Mouse (Mus musculus): ENCODE measurements at regions not wholly inside any gene's neighbourhood (a gene's known extent, or its start where the extent isn't known, plus 50 kb on each side); places are given as distances from the start of the nearest gene placed in this dataset.

DNA sequence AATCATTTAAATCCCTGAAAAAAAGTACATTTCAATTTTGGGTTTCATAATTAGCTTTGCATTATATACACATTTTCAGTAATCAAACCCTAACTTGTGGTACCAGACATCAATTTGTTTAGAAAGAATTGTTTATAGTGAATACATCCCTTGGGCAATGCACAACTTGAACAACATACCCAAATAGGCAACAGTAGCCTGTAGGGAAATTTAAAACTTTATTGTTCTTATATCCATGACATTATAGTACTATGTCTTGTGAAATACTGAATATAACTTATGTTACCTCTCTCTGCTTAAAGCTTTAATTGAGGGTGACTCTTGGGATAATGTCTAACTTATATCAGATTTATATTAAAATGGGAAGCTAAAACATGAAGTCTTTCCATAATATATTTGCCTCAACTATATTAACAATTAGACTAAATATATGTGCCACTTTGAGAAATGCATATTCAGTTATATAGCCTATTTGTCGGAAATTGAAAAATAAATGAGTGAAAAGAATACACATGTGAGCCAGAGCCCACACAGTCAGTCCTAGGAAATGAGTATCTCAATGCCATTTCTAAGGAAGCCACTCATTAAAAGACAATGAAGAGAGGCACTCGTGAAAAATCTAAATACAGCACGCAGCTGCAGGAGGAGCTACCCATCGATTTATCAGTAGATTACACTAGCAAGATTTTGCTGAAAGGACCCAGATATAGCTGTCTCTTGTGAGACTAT lies 458.1 kb upstream of the Slitrk6 start:
- DNase-seq (ENCODE audit: low read depth, low spot score), result no peak

- DNase-seq (ENCODE audit: low read depth, low spot score), result no peak
Measured at GRCm38 (mm10) chr14:111226926-111227325, 448.0 kb upstream of the Slitrk5 start.

DNA sequence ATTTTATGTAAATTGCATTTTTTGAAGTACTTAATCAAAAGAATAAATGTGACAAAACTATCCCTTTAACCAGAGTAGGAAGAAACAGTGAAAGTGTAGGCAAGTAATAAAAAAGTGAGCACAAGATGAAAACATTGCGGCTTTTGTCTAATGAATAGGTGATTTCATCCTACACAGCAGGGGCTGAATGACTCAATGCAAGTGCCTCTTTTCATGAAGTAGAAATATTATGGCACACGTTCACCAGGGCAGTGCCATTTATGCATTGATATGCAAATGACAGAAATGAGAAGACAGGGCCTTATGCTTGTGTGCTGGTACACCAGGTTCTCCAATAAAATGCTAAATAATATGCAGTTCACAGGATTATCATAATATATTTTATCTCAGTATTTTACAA lies 435.8 kb upstream of the Slitrk5 start:
- no peak for DNase-seq (ENCODE audit: low read depth, low spot score)

DNA sequence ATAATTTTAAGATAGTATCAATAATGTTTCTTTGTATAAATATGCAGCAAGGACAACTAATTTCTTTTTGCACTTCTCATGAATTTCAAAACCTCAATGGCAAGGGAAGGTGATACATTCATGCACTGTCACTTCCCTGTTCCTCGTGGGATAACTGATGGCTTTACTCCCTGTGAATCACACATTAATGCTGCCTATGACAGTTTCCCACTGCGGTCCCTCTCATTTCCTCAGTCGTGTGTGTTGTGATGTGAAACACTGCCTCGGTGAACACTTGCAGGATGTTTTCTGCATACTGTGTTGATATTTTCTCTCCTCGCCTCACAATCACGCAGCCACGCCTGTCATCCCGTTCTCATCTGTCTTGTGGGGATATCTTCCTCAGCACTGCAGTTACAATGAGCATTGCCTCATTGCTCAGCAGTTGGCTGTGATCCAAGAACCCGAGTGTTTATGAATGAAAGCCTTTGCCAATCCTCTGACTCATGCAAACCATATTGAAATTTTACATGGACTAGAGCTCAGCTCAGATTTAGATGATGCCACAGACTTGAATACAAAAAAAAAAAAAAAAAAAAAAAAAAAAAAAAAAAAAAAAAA lies 425.4 kb upstream of the Slitrk5 start:
- DNase-seq (ENCODE audit: low read depth, low spot score), result no peak

DNA sequence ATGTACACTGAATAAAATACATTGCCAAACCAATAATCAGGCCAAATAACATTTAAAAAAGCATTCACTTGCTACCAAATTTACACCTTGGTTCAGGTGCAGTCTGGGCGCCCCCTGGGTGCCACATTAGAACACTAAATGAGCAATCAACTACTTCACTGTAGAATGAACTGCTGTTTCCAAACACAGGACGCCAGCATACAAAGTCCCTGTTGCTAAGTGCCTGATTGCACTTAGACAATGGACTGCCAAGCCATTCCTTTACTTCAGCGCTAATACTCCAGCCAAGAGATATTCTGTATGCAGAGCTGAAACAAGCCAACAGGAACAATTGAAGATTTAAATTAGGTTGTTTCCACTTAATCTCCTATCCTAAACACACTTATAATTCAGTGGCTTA lies 421.7 kb upstream of the Slitrk5 start:
- DNase-seq (ENCODE audit: low read depth, low spot score), result no peak

DNA sequence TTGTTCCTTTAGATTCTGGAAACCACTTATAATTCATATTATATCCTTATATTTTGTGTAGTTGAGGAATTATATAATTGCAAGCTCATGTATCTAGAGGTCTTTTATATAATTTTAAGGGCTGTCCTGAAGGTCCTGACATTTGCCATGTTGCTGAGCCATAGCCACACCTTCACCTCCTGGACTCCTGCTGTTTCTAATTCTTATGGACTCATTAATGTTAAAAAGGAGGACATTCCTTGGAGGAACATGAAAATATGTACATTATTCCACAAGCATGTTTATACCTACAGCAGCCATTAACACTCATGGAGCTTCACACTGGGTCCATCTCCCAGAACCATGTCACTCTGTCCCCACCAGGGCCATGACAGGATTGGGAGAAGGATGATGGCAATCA lies 413.2 kb upstream of the Slitrk5 start:
- peak; percentile 39 for DNase-seq (ENCODE audit: low read depth, low spot score)

GRCm38 (mm10) chr14:111270239-111270638 lies 404.7 kb upstream of the Slitrk5 start:
- DNase-seq (ENCODE audit: low read depth, low spot score), result no peak

GRCm38 (mm10) chr14:111281354-111281753 lies 393.5 kb upstream of the Slitrk5 start:
- no peak for DNase-seq (ENCODE audit: low read depth, low spot score)

DNA sequence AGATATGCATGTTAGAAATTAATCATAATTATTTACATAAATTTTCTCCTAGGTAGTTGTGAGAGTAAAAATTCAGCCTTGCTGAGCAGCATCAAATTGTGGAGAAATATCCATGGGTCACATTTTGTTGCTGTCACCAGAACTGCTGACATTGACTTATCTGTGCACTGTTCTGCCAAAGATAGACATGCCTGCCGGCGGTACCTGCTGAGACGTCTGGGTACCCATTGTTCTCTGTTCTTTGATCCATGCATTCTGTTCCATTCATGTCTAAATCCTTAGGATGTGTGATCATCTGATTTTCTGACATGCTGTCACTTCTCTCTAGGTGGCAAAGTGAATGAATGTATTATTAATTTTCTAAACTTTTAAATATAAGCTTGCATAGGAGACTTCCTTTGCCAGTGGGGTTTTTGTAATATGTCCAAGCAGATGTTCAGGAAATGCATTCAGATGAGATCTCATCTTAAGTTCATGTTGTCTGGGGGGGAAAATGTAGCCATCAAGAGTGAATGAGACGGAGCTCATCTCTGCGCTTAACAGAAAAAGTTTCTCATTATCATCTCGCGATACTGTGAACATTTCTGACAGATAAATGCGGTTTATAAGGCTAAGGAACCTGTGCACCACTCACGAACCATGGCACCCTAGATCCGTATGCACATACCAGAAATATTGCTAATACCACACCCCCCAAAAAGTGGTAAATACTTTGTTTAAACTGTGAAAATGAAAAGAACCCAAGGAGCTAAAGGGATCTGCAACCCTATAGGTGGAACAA lies 391.0 kb upstream of the Slitrk5 start:
- DNase-seq (ENCODE audit: low read depth, low spot score), result no peak

DNA sequence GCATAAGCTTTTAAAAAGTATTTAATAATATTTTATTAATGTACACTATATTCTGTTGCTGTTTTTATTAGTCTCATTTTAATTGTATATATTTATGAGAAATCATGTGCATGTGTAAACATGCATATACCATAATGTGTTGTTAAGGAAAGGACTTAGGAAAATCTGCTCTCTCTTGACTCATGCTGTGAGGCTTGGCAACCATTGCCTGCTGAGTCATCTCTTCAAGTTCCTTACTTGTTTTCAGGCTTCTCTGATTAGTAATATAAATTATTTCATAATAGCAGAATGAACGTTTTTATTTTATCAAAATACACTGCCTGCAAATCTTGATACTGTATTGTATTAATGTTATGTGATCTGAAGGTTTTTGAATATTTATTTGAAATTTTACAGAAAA lies 388.9 kb upstream of the Slitrk5 start:
- DNase-seq (ENCODE audit: low read depth, low spot score), result no peak

GRCm38 (mm10) chr14:111295521-111295920 lies 379.4 kb upstream of the Slitrk5 start:
- no peak for DNase-seq (ENCODE audit: low read depth, low spot score)

GRCm38 (mm10) chr14:111297796-111298195 lies 377.1 kb upstream of the Slitrk5 start:
- DNase-seq (ENCODE audit: low read depth, low spot score), result no peak

GRCm38 (mm10) chr14:111330570-111330969 lies 344.3 kb upstream of the Slitrk5 start:
- DNase-seq (ENCODE audit: low read depth, low spot score), result no peak

DNA sequence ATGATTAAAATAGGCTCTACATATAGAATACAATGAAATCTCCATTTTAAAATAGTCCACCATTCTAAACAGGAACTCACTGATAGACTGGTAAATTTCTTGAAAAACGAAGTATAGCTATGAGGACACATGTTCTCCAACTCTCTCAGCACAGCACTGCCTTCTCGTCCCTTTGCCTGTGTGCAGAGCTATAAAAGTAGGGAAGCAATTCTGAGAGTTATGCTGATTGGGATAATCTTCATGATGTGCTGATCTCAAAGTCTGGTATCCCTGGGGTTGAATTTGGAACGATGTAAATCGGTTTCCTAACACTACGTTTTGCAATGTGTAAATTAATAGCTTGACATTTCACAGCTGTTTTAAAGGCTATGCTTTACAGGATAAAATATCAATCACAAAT lies 321.4 kb upstream of the Slitrk5 start:
- no peak for DNase-seq (ENCODE audit: low read depth, low spot score)

DNA sequence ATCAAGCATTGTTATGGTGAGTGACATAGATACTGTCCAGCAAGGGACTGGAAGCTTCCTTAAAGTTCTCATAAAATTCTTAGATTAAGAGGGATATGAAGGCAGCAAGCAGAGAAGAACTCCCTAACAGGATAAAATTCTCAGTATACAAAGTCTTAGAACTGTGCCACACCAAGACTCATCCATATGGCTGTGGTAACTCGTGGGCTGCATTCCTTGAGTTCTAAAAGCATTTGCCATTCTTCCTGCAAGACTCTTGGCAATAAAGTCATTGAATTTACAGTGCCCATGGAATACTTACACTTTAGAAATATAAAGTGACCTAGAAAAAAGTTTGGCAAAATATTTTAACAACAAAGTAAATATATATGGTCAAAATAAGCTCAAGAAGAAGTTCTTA lies 278.1 kb upstream of the Slitrk5 start:
- no peak for DNase-seq (ENCODE audit: low read depth, low spot score)

DNA sequence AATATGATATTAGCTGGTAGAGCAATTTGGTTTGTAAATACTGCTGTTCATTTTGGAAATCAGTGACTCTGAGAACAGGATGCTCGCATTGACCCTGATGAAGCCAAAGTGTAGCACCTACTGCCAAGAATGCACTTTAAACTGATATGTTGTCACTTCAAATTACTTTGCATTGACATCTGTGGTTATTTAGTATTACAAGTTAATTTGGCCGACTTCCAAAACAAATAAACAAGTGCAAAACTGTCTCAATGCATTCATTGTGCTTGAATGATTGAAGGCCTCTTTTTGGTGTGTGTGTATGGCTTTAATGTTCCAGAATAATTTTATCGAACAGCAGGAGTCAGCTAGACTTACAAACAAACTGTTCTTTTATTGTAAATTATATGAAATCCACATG lies 274.1 kb upstream of the Slitrk5 start:
- no peak for DNase-seq (ENCODE audit: low read depth, low spot score)

- DNase-seq (ENCODE audit: low read depth, low spot score), result no peak
Measured at GRCm38 (mm10) chr14:111402538-111402937, 272.4 kb upstream of the Slitrk5 start.

DNA sequence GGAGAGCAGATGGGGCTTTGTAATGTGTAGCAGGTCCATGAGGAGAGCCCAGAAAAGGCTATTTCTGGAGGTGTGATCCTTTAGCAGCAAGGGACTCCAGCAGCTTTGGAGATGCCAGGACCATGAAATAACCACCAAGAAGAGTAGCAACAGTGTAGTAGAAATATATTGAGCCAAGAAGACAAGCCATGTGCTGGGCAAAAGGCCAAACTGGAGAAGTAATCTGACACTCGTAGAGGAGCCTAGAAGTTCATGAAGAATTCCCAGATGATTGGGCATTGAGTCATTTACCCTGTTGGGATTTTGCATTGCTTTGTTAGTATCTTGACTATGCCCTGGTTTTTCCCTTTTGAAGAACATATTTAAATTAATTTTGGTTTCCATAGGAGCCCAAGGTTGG lies 271.3 kb upstream of the Slitrk5 start:
- DNase-seq (ENCODE audit: low read depth, low spot score), result no peak

DNA sequence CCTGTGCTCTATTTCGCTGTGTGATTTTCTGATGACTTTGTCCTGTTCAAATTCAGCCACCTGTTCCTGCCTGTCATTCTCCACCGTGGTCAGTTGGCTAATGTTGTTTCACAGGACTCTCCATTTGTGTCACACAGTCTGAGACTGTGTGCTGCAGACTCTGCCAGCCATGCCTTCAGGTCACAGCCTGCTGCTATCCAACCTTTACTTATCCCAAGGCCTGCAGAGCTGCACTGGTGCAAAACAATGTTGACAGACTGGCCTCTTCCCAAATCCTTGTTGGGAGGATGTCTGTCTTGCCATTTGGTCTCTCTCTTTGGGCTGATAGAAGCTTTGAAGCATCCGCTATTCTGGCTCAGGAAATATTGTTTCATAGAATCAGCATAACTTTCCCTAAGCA lies 261.4 kb upstream of the Slitrk5 start:
- DNase-seq (ENCODE audit: low read depth, low spot score), result no peak

DNA sequence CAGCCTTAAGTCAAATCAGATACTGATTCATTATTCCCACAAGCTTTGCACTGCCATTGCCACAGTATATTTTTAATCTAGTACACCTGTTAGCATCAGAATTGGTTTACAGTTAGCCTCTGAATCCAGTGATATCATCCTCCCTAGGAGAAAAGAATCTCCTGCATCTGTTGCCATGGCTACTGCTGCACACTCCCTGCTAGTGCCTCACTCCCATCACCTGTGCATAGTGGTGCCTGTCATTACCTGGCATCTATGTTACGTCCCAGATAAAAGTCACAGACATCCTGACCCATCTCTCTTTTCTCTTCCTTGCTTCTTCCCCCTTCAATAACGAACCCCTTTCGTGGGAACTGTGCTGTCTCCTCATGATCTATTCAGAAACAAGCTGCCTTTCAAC lies 256.4 kb upstream of the Slitrk5 start:
- no peak for DNase-seq (ENCODE audit: low read depth, low spot score)

- DNase-seq (ENCODE audit: low read depth, low spot score), result peak; percentile 92
Measured at GRCm38 (mm10) chr14:111429101-111429857, 245.6 kb upstream of the Slitrk5 start.
